Mouse (Mus musculus): ENCODE data around the gene Gm5728.
"Not testable (repeated sequence)": the region's sequence is repeated elsewhere in the genome, so short reads cannot be mapped to it uniquely, and the experiment has no call there.

The Gm5728 gene

DNA sequence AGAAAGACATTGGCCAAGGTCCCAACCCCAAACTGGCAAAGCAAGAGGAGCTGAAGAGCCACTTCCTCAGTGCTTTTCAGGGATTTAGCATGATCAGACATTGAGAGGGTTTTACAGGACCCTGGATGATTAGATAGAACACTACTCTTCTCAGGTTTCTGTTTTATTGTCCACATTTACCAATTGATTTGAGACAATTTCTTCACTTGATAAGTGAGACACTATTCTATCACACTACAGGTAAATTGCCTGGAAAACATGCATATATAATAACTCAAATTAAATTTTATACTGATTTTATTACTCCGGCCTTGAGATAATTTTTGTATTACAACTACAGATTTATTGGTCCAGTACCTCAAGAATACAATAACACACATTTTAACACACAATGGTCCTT lies at the start of gene Gm5728:
Gm5728 (minus strand) TSS at position 101 of the 400 bp plus-strand sequence.
- not testable (repeated sequence) for ATAC-seq (ENCODE audit: low TSS enrichment)

- ATAC-seq (ENCODE audit: low TSS enrichment): not testable (repeated sequence)
These were observed 42.4 kb upstream of the Gm5728 start, which contains the start of gene Vmn1r100 for GRCm38 (mm10) chr7:20417642-20418041. Vmn1r100 (plus strand) TSS chr7:20417942.

DNA sequence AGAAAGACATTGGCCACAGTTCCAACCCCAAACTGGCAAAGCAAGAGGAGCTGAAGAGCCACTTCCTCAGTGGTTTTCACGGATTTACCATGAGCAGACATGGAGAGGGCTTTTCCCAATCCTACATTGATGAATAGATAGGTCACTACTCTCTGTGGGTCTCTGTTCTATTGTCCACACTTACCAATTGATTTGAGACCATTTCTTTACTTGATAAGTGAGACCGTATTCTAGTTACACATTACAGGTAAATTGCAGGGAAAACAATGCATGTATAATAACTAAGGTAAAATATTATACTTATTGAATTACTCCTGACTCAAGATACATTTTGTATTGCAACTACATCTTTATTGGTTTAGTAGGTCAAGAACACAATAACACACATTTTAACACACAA lies 41.2 kb downstream of the Gm5728 start, which contains the start of gene Gm4133:
Gm4133 (minus strand) TSS at position 101 of the 400 bp plus-strand sequence.
- not testable (repeated sequence) for ATAC-seq (ENCODE audit: low TSS enrichment)

Data from frontal cortex, adult (tissue).